Mouse (Mus musculus) ES-E14 (cell line): ENCODE data around the gene Dsn1. TPM values are rescaled to one million over a fixed set of nuclear protein-coding genes. Genes with fewer than 3 reads are reported as not detected.

Source experiments
- DNase-seq: peaks from one replicate; pipeline ENCODE4 v3.0.0-alpha.2; 2013; ENCODE audit warnings: low read depth, low spot score
- H3K27ac ChIP-seq: 2 replicates; pipeline ENCODE4 v1.5.1; 2012; ENCODE audit warnings: low read depth, mild to moderate bottlenecking, low read length, moderate library complexity, mixed read lengths; ENCODE audit not compliant: poor library complexity, insufficient read depth, severe bottlenecking
- H3K36me3 ChIP-seq: 2 replicates; pipeline ENCODE4 v1.6.1; 2012; ENCODE audit warnings: mild to moderate bottlenecking, low read length, moderate library complexity, mixed read lengths; ENCODE audit not compliant: control insufficient read depth, poor library complexity, insufficient read depth, severe bottlenecking
- H3K4me1 ChIP-seq, 2 experiments: fragments of 150-350 bp in 1 of 2; sonication (generic) in 1 of 2; 2 replicates each; pipeline ENCODE4 v1.6.1; 2012; ENCODE audit warnings: low read length in 2 of 2, mild to moderate bottlenecking in 1 of 2, mixed read lengths in 1 of 2; ENCODE audit not compliant: control insufficient read depth in 2 of 2, insufficient read depth in 2 of 2, poor library complexity in 1 of 2
- H3K4me3 ChIP-seq, 2 experiments: fragments of 150-350 bp in 1 of 2; sonication (generic) in 1 of 2; 2 replicates each; pipeline ENCODE4 v1.5.1; 2012; ENCODE audit warnings: low read length in 2 of 2, low read depth in 1 of 2, mild to moderate bottlenecking in 1 of 2, mixed read lengths in 1 of 2; ENCODE audit not compliant: insufficient read depth in 1 of 2, poor library complexity in 1 of 2, severe bottlenecking in 1 of 2
- H3K9ac ChIP-seq: 2 replicates; pipeline ENCODE4 v1.6.1; 2012; ENCODE audit warnings: low read depth, mild to moderate bottlenecking, low read length, mixed read lengths; ENCODE audit not compliant: poor library complexity, insufficient read depth, severe bottlenecking
- H3K9me3 ChIP-seq: fragments of 150-350 bp; sonication (generic); 2 replicates; pipeline ENCODE4 v1.6.1; 2012; ENCODE audit warnings: low read depth, mild to moderate bottlenecking, low read length; ENCODE audit not compliant: control insufficient read depth, insufficient read depth
- CHD2 ChIP-seq: IDR thresholded peaks from 2 replicates; pipeline ENCODE4 v1.6.1; 2014; ENCODE audit warnings: mild to moderate bottlenecking, low read depth, low read length, inconsistent platforms
- HCFC1 ChIP-seq: IDR thresholded peaks from 2 replicates; pipeline ENCODE4 v1.6.1; 2012; ENCODE audit warnings: low read length, inconsistent platforms, borderline replicate concordance; ENCODE audit not compliant: insufficient read depth
- MAFK ChIP-seq: IDR thresholded peaks from 2 replicates; pipeline ENCODE4 v1.6.1; 2014; ENCODE audit warnings: mild to moderate bottlenecking, low read depth, low read length, inconsistent platforms; ENCODE audit not compliant: insufficient read depth
- ZC3H11A ChIP-seq: IDR thresholded peaks from 2 replicates; pipeline ENCODE4 v1.6.1; 2012; ENCODE audit warnings: low read depth, mild to moderate bottlenecking, inconsistent platforms, low read length, borderline replicate concordance
- ZNF384 ChIP-seq: IDR thresholded peaks from 2 replicates; pipeline ENCODE4 v1.6.1; 2012; ENCODE audit warnings: low read depth, low read length, inconsistent platforms
- in situ Hi-C, 2 experiments: fragments of 600-800 bp; cut with MboI; formaldehyde crosslinking; loops; one replicate each; pipeline ENCODE4 v1.15.1; 2025; ENCODE audit warnings: low sequenced_read_pairs in 2 of 2, inconsistent platforms in 1 of 2; ENCODE audit not compliant: unreplicated experiment in 2 of 2
- total RNA-seq: library from RNA; depleted of rRNA; stranded (reverse); fragments of 300-350 nt; gene quantifications from 2 replicates; pipeline ENCODE4 v1.2.3, GENCODE M21; 2012

Gene Dsn1
- total RNA-seq, 1 experiment: 25.2 TPM

DNA sequence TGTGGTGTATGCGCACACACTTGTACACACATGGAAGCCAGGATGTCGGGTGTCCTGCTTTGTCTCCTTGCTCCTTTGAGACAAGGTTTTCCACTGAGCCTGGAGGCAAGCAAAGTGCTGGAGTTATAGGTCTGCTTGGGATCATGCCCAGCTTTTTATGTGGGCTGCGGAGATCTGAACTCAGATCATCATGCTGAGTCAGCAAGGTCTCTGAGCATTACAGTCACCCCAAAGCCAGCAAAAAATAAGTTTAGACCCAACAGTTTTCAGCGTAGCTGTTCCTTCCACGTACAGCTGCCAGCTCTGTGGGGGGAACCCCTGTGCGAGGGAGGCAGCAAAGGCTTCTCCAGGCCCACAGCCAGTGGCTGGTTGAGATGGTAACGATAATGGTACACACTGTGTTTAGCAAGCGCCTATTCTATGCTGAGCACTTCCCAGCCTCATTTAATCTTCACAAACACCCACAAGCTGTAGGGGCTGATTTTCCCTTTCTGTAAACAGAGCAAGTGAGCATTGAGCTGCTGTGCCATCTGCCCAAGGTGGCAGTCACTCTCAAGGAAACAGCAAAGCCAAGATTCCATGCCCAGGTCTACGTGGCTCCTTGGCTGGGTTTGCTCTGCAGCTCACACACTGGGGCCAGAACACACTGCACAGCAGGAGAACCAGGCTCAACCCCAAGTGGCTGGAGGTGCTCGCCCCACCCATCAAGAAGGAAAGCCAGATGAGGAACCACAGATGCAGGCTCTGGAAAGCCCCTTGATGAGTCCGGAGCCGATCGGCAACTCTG lies 41.6 kb upstream of the Dsn1 start:
- Histone ChIP-seq H3K9me3 (no peaks in the 10 kb centered on the region), H3K27ac (no peak overlapping the region), H3K4me1 (peaks cover 0 to 10% of the 10 kb centered on the region in 2 experiments; a peak in 1 of 4 replicates), H3K36me3 (no peaks in the 10 kb centered on the region), H3K9ac (no peak overlapping the region), H3K4me3 (no peak overlapping the region)
- TF ChIP-seq CHD2 (no peak), HCFC1 (no peak), ZNF384 (no peak), ZC3H11A (no peak), MAFK (no peak; the same call in 1 of the 2 replicates)
- no peak for DNase-seq
- in situ Hi-C loops: no loop called here

DNA sequence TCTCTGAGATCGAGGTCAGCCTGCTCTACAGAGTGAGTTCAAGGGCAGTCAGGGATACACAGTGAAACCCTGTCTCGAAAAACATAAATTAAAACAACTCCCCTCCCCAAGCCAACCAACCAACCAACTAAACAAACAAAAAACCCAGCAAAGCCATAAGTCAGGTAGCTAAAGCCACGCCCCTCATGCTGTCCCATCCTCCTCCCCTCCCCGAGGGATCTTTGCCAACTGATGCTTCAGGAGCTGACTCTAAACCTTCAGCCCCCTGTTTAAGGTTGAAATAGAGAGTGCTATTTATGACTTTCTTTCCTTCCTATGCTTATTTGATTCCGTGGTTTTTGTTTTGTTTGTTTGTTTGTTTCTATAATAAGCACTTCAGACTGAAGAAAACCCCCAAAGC lies 40.0 kb upstream of the Dsn1 start:
- TF ChIP-seq MAFK (no peak), CHD2 (no peak), ZC3H11A (no peak), HCFC1 (no peak), ZNF384 (no peak)
- in situ Hi-C loops: no loop called here
- no peak overlapping the region for H3K27ac ChIP-seq
- H3K4me3 ChIP-seq: no peak overlapping the region
- H3K4me1 ChIP-seq: 0 out of 4 replicates have a peak, but pooled peaks cover 0 to 1% of the 10 kb centered on the region in 2 experiments
- no peak for DNase-seq
- no peaks in the 10 kb centered on the region for H3K36me3 ChIP-seq
- no peaks in the 10 kb centered on the region for H3K9me3 ChIP-seq
- no peak overlapping the region for H3K9ac ChIP-seq

DNA sequence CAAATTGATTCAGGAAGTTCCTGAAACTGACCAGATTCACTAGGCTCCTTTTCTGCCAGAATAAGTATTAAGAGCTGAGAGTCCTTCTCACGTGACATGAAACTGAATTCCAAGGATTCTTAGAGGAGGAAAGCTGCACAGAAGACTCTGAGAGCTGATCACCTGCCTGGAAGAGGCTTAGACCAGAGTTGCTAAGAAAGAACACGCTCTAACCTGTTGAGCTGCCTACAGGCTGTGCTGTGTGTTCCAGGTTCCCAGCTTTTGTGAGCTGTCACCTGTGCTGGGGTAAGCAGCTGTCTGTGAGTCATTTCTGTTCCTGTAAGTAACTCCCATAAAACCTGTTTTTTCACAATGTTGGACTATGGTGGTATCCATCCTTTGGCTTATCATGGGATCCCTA lies 39.0 kb upstream of the Dsn1 start:
- H3K9ac ChIP-seq: no peak overlapping the region
- no peak overlapping the region for H3K4me3 ChIP-seq
- in situ Hi-C loops: no loop called here
- no peak overlapping the region for H3K27ac ChIP-seq
- no peak for TF ChIP-seq MAFK
- TF ChIP-seq HCFC1: no peak
- no peak for TF ChIP-seq ZNF384
- TF ChIP-seq ZC3H11A: no peak
- no peak for TF ChIP-seq CHD2
- DNase-seq: no peak
- H3K4me1 ChIP-seq: no peaks in the 10 kb centered on the region
- no peaks in the 10 kb centered on the region for H3K36me3 ChIP-seq
- H3K9me3 ChIP-seq: no peaks in the 10 kb centered on the region

DNA sequence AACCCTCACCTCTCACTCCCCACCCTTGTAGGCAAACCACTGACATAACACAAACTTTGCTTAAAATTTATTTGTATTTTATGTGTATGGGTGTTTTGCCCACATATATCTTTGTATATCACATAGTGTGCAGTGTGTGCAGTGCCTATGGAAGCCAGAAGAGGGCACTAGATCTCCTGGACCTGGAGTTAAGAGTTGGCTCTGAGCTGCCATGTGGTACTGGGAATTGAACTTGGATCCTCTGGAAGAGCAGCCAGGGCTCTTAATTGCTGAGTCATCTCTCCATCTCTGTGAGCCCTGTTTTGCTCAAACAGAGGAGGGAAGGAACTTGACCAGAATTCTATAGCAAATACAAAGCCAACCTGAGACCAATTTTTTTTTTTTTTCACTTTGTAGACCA lies 37.0 kb upstream of the Dsn1 start:
- in situ Hi-C loops: no loop called here
- peak; percentile 78 for TF ChIP-seq MAFK
- no peak for TF ChIP-seq ZNF384
- no peak for TF ChIP-seq CHD2
- TF ChIP-seq ZC3H11A: 0 out of 2 replicates have a peak, but pooled peaks have one; percentile 2
- no peak for TF ChIP-seq HCFC1
- Histone ChIP-seq H3K36me3 (no peaks in the 10 kb centered on the region; the same call in 1 of the 2 replicates), H3K9ac (no peak overlapping the region), H3K4me1 (peaks cover 0 to 3% of the 10 kb centered on the region in 2 experiments; a peak in 1 of 4 replicates), H3K9me3 (no peaks in the 10 kb centered on the region), H3K27ac (no peak overlapping the region), H3K4me3 (no peak overlapping the region)
- no peak for DNase-seq

DNA sequence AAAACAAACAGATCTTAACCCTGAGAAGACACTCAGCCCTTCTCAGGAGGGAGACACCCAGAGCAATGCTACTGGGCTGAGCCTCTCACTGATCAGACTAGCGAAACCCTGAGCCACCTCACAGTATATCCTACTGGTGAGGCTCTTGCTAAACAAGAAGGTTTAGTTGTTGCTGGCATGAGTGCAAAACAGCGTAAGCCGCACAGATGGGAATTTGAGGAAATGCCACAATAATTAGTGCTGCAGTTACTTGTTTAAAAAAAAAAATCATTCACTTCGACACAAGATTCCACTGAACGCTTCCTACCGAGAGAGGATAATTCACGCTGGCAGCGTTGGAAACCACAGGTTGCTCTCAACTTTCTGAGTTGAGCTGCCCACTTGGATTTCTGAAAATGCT lies 36.6 kb upstream of the Dsn1 start:
- no peaks in the 10 kb centered on the region for H3K9me3 ChIP-seq
- no peak overlapping the region for H3K9ac ChIP-seq
- no peak overlapping the region for H3K4me3 ChIP-seq
- peaks cover 0 to 3% of the 10 kb centered on the region in 2 experiments; a peak in 1 of 4 replicates for H3K4me1 ChIP-seq
- no peaks in the 10 kb centered on the region; the same call in 1 of the 2 replicates for H3K36me3 ChIP-seq
- no peak for DNase-seq
- in situ Hi-C loops: no loop called here
- no peak overlapping the region for H3K27ac ChIP-seq
- TF ChIP-seq ZC3H11A (no peak), ZNF384 (no peak), HCFC1 (no peak), CHD2 (no peak), MAFK (no peak)
